Mouse (Mus musculus) megakaryocyte-erythroid progenitor cell, adult 5-6 weeks (primary cell): ENCODE measurements around the gene Fxn. TPM values are rescaled to one million over a fixed set of nuclear protein-coding genes. Genes with fewer than 3 reads are reported as not detected.

Experiments used
- total RNA-seq, 2 experiments: library from RNA; stranded (forward) in 1 of 2; stranded (reverse) in 1 of 2; fragments of 200-1000, 215-1000 nt in 1 of 2; fragments of >200 nt in 1 of 2; fragmentation: Nextera tagmentation in 1 of 2; gene quantifications; 2 replicates each; pipeline ENCODE4 v1.2.3; 2014 to 2017

Gene Fxn
- total RNA-seq, 2 experiments from 2014 or later = 40.5 to 120 TPM

Other genes with a start within 250 kb of the Fxn start
- not detected in 2 replicates for gene Fam189a2, start 249.6 kb downstream of the Fxn start, total RNA-seq (2014; fragmentation: Nextera tagmentation)
- not detected in 2 replicates for gene Fam189a2, start 249.6 kb downstream of the Fxn start, total RNA-seq (2017)
- 1.4 and 2.7 TPM in 2 replicates for gene Tjp2, start 55.6 kb downstream of the Fxn start, total RNA-seq (2014; fragmentation: Nextera tagmentation)
- gene Tjp2, start 55.6 kb downstream of the Fxn start, total RNA-seq (2017) = 2.3 and 3.6 TPM in 2 replicates
- 38.7 and 54.7 TPM in 2 replicates for gene Fam122a, start 196.8 kb upstream of the Fxn start, total RNA-seq (2014; fragmentation: Nextera tagmentation)
- 5.6 and 7.7 TPM in 2 replicates for gene Fam122a, start 196.8 kb upstream of the Fxn start, total RNA-seq (2017)